Mouse (Mus musculus) brain, adult 2 months (tissue): ENCODE measurements around the gene Kdsr.

Source experiments
- DNase-seq: peaks from one replicate; pipeline ENCODE4 v3.0.0; 2011; ENCODE audit warnings: low read depth, low spot score

Kdsr gene

DNA sequence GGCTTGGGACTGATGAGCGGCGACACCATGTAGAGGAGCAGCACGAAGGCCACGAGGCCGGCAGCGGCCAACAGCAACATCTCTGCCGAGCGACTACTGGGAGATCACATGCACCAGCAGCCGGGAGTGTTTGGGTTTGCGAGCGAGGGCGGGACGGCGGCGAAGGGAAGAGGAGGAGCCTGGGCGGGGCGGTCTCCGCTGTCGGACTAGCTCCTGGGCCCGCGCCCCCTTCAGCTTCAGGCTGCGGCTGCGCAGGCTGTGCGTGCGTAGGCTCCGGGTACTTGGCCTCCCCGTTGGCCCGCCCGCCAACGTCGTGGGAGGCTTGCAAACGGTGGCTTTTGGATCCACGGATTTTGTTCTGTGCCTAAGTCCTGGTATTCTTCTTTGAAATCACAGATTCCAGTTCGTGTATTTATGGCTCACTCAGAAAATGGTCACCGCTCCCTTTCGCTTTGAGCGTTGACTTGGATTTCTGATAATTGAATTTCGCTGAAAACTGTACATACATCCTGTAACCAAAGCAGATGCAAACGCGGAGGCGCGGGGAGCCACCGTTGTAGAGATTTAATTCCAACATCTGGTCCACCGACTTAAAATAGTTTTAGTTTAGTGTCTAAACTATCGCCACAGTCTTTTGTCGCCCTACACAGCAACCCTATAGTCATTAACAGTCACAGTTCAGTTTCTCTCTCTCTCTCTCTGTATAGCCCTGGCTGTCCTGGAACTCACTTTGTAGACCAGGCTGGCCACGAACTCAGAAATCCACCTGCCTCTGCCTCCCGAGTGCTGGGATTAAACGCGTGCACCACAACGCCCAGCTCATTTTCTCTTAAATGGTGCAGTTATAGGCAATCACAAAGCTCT is at the start of gene Kdsr:
TSS of gene Kdsr (minus strand) at position 156 of the 864 bp plus-strand sequence.
- peak; percentile 99 for DNase-seq

DNA sequence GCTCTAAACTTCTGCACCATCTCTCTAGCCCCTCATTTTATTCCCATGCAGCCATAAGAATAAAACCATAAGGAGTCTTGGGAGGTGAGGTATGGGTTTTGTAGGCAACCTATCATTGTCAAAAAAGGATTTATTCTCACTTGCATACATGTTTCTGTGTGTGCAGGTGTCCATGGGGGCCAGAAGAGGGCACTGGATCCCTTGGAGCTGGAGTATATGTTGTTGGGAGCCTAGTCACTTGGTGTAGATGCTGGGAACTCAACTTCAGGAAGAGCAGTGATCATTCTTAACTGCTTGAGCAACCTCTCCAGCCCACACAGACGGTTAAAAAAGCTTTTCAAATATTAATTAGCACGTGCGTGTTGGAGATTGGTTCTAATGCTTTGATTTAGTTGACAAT is 40.4 kb upstream of the Kdsr start:
- no peak for DNase-seq

DNA sequence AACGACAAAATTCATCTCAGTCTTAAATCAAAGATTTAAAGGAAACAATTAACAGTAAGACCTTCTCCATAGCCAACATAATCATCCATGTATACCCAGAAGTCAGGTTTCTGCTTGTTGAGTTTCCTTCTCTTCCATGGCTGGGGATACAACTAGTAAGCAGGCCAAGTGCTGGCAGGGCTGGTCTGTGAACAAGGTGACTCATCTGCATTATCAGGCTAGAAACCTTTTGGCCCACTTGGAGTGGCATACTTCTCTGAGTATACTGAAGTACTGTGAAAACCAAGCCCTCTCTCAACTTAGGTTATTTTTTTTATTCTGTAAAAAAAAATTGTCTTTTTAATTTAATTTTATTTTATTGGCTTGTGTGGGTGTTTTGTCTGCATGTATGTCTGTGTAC is 39.9 kb upstream of the Kdsr start:
- no peak for DNase-seq

DNA sequence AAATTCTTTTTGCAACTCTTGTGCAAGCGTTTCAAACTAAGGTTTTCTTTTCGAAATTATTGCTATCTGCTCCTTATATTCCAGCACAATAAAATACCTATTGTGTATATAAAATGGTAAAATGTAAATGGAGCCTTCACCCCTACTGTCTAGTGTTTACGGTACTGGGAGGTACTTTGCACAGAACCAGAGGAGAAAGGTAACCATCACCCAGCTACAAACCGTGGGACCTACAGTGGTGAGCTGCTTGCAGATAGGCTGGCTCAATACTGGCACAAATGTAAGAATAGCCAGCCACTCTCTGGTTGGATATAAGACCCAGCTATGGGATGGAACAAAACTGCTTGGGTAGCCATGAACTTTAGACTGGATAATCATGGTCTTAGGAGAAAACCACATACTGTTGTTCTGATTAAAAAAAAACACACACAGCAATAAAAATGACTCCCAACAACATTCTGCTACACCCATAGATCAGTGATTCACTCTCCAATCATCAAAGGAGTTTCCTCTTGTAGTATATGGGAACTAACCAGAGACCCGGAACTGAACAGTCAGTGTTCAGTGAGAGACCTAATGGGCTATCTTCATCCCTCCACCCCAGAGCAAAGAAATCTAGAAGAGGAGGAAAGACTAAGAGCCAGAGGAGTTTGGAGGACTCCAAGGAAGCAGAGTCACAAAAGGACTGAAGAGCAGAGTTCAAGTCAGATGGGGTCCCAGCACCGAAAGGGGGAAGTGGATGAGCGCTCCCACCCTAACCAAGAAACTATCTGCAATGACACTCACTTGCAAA is 37.7 kb upstream of the Kdsr start:
- DNase-seq: no peak

DNA sequence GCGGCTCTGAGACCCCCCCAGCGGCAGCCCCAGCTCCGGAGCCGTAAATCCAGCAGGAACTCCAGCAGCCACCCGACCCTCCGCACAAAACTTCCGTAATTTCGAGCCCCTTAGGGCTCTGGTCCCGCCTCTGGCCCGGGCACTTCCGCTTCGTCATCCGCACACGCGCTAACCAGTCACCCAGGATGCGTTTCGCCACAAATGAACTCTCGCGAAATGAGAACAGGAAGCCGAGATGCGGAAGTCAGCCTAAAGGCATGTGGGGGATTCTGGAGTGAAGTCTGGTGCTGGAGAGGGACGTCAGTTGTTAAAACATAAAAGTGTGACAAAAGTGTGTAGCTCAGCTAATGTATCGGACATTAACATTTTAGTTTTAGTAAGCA is 37.0 kb upstream of the Kdsr start, which contains the start of gene Vps4b:
TSS of gene Vps4b (minus strand) at position 187 of the 383 bp plus-strand sequence.
- DNase-seq: peak; percentile 98

DNA sequence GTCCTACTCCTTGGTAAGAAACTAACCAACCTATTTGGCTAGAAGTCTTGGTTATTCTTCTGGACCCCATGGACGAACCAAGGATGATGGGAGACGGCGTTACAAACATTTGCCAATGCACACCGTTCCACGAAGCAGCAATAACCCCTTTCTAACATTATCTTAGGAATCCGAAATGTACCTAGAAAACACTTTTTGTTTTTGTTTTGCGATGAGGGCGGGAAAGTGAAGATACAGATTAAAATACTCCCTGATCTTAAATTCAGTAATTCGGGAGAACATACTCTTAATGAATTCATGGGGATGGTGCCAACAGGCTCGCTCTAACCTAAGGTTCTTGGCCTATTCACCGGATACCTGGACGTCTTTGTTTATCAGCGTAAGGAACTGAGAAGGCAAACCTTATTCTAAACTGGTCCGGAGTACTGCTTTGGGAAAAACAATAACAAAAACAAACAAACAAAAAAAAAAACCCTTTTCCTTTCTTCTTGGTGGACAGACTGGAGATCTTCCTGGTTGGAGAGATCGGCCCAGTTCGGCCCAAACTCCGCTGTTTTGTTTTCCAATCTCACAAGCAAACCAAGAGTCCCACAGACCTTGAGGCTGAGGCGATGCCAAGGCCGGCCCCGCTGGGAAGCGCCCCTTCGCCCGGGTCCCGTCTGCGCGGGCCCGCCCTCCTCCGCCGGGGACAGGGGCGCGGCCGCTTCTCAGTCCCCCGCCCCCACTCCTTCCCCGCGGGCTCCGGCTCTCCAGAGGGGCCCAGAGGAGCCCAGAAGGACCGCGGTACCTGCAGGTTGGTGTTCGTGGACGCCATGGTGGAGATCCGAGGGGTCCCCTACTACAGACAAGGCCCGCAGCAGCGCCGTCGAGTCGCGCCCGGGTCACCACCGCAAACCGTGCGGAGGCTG is 36.4 kb upstream of the Kdsr start:
- peak; percentile 6 for DNase-seq

DNA sequence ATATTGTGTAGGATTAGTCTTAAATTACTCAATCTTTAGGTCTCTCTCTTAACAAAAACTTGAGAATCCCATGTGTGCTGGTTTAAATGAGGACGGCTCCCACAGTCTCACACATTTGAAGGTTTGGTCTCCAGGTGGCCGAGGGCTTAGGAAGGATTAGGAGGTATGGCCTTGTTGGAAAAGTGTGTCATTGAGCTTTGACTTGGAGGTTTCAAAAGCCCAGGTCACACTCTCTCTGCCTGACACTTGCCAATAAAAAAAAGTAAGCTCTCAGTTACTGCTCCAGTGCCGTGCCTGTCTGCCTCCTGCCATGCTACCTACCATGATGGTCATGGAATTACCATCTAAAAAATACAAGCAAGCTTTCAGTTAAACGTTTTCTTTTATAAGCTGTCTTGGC is 15.4 kb upstream of the Kdsr start:
- DNase-seq: no peak

DNA sequence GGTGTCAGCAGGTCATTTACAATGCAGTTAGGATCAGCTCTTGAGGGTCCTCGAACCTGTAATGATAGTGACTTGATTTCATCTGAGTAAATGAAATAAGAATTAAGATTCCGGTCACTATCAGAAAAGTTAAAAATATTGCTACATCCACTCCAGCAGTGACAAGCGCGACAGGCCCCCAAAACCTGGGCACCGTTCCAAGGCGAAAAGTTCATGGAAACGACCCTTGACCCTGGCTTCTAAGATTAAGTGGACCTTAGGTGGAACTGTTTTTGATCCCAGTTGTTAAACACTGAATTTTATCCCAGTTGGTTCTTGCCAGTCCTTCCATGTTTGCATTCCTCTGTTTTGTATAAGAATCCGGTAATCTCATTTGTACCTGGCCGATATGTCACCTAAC is 14.6 kb upstream of the Kdsr start:
- no peak for DNase-seq

DNA sequence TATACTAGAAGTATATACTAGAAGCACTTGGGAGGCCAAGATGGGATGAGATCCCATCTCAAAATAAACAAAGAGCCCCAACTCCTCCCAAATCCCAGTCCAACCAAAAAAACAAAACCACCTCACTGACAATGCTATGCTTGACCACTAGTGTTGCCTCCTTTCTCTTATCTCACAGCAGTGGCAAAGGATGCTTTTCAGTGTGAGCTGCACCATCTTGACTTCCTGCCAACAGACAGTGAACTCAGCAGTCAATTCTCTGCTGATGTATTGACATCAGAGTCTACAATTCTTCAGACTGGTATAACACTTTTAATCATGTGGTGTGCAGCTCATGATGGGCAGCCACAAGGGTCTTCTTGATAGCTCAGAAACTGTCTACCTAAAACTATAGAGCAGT is 9.2 kb upstream of the Kdsr start:
- DNase-seq: no peak

DNA sequence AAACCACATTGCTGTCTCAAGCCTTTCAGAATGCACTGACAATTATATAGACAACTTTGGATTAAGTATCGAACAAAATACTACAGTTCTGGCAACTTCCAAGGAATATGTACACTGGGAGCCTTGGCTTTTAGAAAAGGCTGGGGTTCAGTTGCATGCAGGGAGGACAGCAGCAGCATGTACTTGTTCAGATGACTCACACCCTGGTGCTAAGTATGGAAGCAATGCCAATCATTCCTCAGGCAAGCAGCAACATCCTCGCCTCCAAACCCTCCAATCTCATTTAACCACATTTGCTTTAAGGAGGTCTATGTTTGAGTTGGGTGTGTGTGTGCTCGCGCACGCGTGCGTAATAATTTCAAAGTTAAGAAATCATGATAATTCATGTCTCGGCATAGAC is 6.2 kb upstream of the Kdsr start:
- DNase-seq: peak; percentile 86

DNA sequence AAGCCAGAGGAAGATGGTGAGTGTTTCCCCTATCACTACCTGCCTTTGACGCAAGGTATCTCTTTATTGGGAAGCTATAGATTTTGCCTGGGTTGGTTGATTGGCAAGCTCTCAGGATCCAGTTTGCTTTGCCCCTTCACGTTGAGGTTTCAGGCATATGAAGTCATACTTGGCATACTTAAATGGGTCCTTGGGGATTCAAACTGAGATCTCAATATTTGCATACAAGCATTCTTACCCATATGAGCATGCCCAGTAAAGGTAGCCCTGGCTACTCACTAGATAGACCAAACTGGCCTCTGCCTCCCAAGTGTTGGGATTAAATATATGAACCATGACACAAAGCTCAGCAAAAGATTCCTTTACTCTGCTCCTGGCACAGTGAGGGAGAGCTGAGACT is 5.3 kb upstream of the Kdsr start:
- DNase-seq: no peak

DNA sequence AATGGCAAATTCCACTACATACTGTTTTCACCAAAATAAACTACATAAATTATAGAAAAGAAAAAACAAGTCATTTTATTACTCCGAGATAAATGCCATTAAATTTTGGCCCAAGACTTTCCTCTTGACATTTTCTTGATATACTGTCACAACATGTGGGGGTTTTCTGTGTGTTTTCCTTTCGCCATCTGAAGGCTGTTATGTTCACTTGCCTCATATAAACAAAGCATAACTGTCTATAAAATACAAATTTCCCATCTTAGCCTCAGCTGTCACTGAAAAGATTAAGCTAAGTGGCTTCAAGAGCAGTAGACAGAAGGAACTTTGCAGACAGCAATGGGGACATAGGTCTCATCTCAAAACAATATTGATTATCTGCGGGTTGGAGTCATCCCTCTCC is 4.8 kb upstream of the Kdsr start:
- DNase-seq: no peak

DNA sequence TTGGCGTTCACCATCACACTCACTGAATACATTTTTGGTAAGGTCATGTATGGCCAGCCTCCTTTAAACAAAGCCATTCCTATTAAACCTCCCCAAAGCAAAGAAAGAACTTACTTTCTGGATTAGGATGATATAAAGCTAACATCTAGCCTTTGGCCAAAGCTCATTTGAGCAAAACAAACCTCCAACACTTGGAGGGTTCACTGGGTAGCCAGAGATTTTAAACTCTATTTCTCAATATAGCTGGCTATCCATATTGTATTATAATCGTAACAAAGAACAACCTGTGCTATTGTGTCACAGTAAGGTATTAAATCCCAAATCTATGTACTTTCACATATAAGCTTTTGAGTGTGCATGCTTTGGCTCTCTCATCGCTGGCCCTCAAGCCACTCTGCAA is 1.2 kb upstream of the Kdsr start:
- DNase-seq: no peak

DNA sequence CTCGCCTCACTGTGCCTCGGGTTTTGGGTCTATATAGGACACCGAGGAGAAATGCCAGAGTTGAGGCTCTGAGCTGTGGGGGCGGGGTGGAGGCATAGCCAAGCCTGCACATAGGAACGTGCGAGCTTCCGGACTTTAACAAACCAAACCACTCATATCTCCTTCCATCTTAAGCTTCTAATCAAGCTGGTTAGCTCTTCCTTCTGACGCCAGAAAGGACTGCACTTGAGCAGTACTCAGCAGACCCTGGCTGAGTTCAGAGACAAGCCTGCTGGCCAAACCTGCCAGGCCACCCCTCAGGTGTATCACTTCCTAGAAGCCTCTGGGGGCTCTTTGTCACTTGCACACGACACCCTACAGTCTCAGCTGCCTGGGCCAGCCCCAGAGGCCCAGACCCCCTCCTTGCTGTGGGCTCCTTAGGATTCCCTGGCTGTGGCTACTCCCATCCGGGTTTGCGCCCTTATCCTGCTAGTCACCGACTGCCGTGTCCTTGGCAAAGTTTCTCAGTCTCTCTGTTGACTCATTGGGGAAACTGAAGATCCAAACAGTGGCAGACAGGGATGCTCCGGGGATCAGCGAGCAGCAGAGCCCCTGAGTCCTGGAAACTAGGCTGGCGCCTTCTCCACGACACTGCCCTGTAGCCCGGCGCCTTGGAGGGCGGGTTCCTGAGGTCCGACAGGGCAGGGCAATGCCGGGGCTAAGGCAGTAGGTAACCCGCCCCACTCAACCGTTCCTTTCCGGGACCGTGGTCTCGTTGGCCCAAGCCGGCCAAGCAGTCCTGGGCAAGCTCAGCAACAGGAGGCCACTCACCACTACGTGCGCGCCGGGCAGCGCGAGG is 574 bp downstream of the Kdsr start:
- peak; percentile 48 for DNase-seq

DNA sequence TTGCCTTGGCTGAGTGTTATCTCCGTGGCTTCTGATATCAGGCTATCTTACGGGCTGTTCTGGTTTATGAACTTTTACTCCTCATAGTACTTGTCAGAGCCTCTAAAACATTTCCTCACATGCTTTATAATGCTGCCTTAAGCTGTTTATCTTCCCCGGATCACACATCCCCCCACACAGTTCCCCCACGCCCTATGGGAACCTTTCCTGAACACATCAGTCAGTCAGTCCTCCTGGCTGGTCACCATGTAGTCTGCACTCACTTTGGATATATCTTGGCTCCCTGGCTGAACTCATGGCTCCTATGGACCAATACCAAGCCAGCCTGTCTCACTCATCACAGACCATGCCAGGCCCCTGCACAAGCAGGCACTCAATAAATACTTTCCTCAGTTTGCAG is 2.9 kb downstream of the Kdsr start:
- no peak for DNase-seq

DNA sequence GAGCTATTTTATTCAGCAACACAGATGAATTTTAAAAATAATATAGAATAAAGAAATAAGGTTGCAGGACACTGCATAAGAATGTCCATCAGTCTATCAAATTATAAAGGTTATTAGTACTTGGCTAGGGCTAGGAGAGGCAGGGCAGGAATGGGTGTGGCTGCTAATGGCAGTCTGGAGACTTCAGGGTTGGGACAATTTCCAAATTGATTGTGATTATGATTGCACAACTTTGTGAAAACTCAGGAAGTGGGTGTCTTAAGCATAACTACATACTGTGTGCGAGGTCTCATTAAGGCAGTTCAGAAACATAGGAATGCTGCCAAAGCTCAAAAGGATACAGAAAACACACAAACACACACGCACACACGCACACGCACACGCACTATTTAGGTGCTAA is 7.5 kb downstream of the Kdsr start:
- no peak for DNase-seq

DNA sequence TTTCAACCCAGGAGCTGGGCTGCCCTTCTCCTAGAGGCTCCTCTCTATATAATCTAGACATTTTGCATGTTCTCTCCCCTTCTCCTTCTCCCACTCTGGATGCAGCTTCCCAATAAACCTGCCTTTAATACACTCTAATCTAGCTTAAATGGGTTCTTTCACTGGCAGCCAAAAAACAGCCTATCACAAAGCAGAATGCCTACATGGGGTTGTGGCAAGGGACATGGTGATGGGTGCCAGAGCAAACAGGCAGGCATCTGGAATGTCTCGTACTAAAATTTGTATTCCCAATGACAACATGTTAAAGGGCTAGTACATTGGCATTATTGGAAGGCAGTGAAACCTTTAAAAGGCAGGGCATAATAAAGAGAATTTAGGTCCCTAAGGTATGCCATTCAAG is 8.9 kb downstream of the Kdsr start:
- no peak for DNase-seq

DNA sequence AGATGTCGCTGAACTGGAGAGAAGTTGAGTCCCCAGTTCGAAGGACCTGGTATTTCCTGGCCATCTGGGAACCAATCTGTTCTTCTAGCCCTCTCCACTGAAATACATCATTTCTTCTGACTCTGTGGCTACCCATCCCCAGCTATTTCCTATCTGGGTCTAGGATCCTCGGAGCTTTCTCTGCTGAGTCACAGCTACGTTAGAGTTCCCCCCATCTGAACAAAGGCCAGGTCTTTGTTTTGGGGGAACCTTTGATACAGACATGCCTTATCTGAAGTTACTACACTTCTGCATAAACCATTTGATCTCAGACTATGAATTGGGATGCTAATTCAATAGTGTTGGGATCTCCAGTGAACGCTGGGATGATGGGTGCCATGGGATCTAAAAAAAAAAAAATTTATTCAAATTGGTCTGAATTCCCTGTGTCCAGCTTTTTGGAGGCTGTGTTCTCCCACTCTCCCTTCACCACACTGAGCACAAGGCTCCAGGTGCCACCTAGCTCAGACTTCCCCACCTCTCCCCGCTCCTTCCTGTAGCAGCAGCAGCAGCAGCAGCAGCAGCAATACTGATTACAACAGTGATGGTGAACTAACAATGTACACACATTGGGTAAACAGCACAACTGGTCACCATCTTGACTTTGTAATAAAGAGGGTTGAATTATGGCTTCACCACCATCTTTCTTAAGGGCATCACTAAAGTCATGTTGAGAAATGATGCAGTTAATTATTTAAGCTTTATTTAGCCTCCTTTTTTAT is 10.8 kb downstream of the Kdsr start:
- no peak for DNase-seq

DNA sequence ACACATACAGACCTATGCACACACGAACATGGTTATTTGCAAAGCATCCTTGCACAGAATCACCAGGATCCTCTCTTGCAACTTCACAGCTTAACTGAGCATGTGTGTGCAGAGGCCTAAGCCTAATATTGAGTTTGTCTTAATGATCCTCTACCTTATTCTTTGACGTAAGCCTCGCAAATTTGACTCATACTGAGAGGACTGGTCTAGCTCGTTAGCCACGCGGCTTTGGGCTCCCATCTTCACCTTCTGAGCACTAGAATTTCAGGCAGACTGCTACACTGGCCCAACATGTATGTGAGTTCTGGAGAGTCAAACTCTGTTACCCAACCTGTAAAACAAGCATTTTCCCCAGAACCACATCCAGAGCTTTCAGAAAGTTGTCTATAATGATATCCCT is 16.5 kb downstream of the Kdsr start:
- no peak for DNase-seq

DNA sequence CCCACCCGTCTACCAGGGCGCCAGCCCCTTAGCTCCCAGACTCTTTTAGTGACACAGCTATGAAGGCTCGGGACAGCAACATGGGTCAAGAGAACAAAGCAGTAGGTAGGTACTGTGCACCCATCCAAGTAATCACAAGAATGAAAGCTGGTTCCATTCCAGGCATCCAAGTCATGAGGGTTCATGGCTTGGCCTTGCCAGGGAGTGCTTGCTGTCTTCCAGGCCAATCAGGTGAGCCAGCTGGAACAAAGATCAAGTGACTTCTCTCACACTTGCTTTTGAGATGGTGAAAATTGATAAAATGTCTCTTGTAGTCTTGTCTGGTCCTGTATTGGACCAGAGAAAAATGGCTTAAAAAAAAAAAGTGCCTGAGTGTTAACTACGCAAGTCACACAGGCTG is 18.8 kb downstream of the Kdsr start:
- DNase-seq: no peak
